Mouse (Mus musculus) heart, adult 2 months (tissue): ENCODE measurements at regions not wholly inside any gene's neighbourhood (a gene's known extent, or its start where the extent isn't known, plus 50 kb on each side); places are given as distances from the start of the nearest gene placed in this dataset.

Source experiments
- CTCF ChIP-seq: fragments of 200-600 bp; IDR thresholded peaks from 2 replicates; pipeline ENCODE4 v1.8.1; 2022; ENCODE audit warnings: antibody characterized with exemption, mild to moderate bottlenecking, moderate library complexity
- POLR2A ChIP-seq: fragments of 200-500 bp; IDR thresholded peaks from 2 replicates; pipeline ENCODE4 v1.6.1; 2011; ENCODE audit warnings: mild to moderate bottlenecking, low read depth, low read length, control low read depth; ENCODE audit not compliant: insufficient read depth

GRCm38 (mm10) chr13:80267131-80267530 is 616.1 kb upstream of the Arrdc3 start:
- TF ChIP-seq POLR2A (no peak), CTCF (no peak)
